Mouse (Mus musculus) forebrain, embryonic 11.5 days (tissue): ENCODE measurements at regions not wholly inside any gene's neighbourhood (a gene's known extent, or its start where the extent isn't known, plus 50 kb on each side); places are given as distances from the start of the nearest gene placed in this dataset.

Source experiments
- ATAC-seq: fragments of 200-750 bp; cut with Nextera tagmentation; replicated peaks from 2 replicates; pipeline ENCODE4 v1.8.0; 2017; ENCODE audit warnings: moderate TSS enrichment; ENCODE audit not compliant: low FRiP score
- DNase-seq: peaks from one replicate; pipeline ENCODE4 v3.0.0-alpha.2; 2017; ENCODE audit warnings: low spot score
- H3K27ac ChIP-seq: fragments of 300-500 bp; sonication (generic); 2 replicates; pipeline ENCODE4 v1.5.1; 2014; ENCODE audit warnings: low read depth, low read length
- H3K27me3 ChIP-seq: fragments of 300-500 bp; sonication (generic); 2 replicates; pipeline ENCODE4 v1.6.1; 2014; ENCODE audit warnings: mild to moderate bottlenecking, low read length, mixed read lengths; ENCODE audit not compliant: control insufficient read depth, insufficient read depth
- H3K36me3 ChIP-seq: fragments of 300-500 bp; sonication (generic); 2 replicates; pipeline ENCODE4 v1.6.1; 2014; ENCODE audit warnings: mild to moderate bottlenecking, low read length, moderate library complexity, mixed read lengths; ENCODE audit not compliant: control insufficient read depth, insufficient read depth
- H3K4me1 ChIP-seq: fragments of 300-500 bp; sonication (generic); replicated peaks from 2 replicates; pipeline ENCODE4 v1.6.1; 2014; ENCODE audit warnings: low read length, mixed read lengths; ENCODE audit not compliant: control insufficient read depth, insufficient read depth
- H3K4me2 ChIP-seq: fragments of 300-500 bp; sonication (generic); 2 replicates; pipeline ENCODE4 v1.6.1; 2014; ENCODE audit warnings: low read depth, mild to moderate bottlenecking, low read length, moderate library complexity, mixed read lengths; ENCODE audit not compliant: severe bottlenecking
- H3K4me3 ChIP-seq: fragments of 300-500 bp; sonication (generic); 2 replicates; pipeline ENCODE4 v1.5.1; 2014; ENCODE audit warnings: low read depth, low read length
- H3K9ac ChIP-seq: fragments of 300-500 bp; sonication (generic); 2 replicates; pipeline ENCODE4 v1.6.1; 2014; ENCODE audit warnings: low read length
- H3K9me3 ChIP-seq: fragments of 300-500 bp; sonication (generic); 2 replicates; pipeline ENCODE4 v1.6.1; 2016; ENCODE audit warnings: low read length, mixed read lengths; ENCODE audit not compliant: control insufficient read depth
- WGBS: fragments of 180-500 bp; shearing (Covaris S2); extraction: QIAGEN DNeasy Blood & Tissue Kit; methylation state at CpG from one replicate; pipeline ENCODE4 v1.1.7; 2014; 5-methylcytosine and 5-hydroxymethylcytosine counted together

- no peak for DNase-seq
- no peak for ATAC-seq
- Histone ChIP-seq H3K36me3 (no peaks in the 10 kb centered on the region), H3K4me2 (no peak overlapping the region), H3K9ac (no peak overlapping the region), H3K4me3 (no peak overlapping the region), H3K9me3 (no peaks in the 10 kb centered on the region), H3K27ac (no peak overlapping the region), H3K4me1 (no peaks in the 10 kb centered on the region; the same call in 1 of the 2 replicates), H3K27me3 (peaks cover 22% of the 10 kb centered on the region)
- WGBS = 52% methylated on average over 5 of the region's 5 CpGs
Measured at GRCm38 (mm10) chrX:99291965-99292364, 156.0 kb downstream of the Efnb1 start.

DNA sequence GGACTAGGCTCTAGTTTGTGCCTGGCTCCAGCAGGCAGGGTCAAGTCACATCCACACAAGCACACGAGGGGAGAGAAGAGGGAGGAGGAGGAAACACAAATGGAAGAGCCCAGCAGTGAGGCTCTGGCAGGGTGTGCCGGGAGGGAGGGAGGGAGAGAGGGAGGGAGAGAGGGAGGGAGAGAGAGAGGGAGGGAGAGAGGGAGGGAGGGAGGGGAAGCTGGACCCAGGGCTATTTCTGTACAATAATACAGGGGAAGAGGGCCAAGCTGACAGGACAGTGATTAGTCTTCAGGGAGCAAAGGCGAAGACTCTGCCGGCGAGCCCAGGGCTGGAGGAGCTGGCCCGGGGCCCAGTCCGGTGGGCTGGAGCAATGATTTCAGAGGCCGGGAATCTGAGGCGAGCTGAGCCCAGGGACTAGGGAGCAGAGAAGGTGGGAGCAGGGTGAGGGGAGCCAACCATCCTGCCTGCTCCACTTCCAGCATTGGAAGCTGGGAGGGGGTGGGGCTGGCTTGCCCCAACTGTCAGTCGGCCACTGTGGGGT lies 155.6 kb downstream of the Efnb1 start:
- H3K27me3 ChIP-seq = peaks cover 22% of the 10 kb centered on the region
- ATAC-seq (peak; percentile 46; the same call in 1 of the 2 replicates), DNase-seq (no peak)

GRCm38 (mm10) chrX:99287988-99288387 lies 152.1 kb downstream of the Efnb1 start:
- Histone ChIP-seq H3K4me3 (no peak overlapping the region), H3K4me1 (peaks cover 4% of the 10 kb centered on the region; the same call in 1 of the 2 replicates), H3K9me3 (no peaks in the 10 kb centered on the region), H3K36me3 (no peaks in the 10 kb centered on the region), H3K27me3 (peaks cover 36% of the 10 kb centered on the region), H3K4me2 (no peak overlapping the region), H3K9ac (no peak overlapping the region), H3K27ac (no peak overlapping the region)
- WGBS = 80% methylated on average over 4 of the region's 4 CpGs
- ATAC-seq (no peak), DNase-seq (no peak)

More for the DNA sequence above, 155.6 kb downstream of the Efnb1 start:
- no peaks in the 10 kb centered on the region; the same call in 1 of the 2 replicates for H3K4me1 ChIP-seq
- WGBS = 46% methylated on average over 8 of the region's 10 CpGs
- H3K9me3 ChIP-seq = no peaks in the 10 kb centered on the region
- H3K4me2 ChIP-seq = no peak overlapping the region
- no peak overlapping the region for H3K9ac ChIP-seq
- no peak overlapping the region for H3K4me3 ChIP-seq
- H3K36me3 ChIP-seq = no peaks in the 10 kb centered on the region
- H3K27ac ChIP-seq = no peak overlapping the region

- no peak for DNase-seq
Measured at GRCm38 (mm10) chrX:99286876-99287275, 150.9 kb downstream of the Efnb1 start.

GRCm38 (mm10) chrX:99285611-99286010 lies 149.7 kb downstream of the Efnb1 start:
- Histone ChIP-seq H3K9ac (no peak overlapping the region), H3K9me3 (no peaks in the 10 kb centered on the region), H3K4me2 (no peak overlapping the region), H3K4me1 (peaks cover 4% of the 10 kb centered on the region; the same call in 1 of the 2 replicates), H3K27ac (no peak overlapping the region), H3K27me3 (peaks cover 37% of the 10 kb centered on the region), H3K36me3 (no peaks in the 10 kb centered on the region), H3K4me3 (no peak overlapping the region)
- WGBS = 12% methylated on average over 7 of the region's 9 CpGs
- ATAC-seq (peak; percentile 61), DNase-seq (peak; percentile 67)

More at GRCm38 (mm10) chrX:99286876-99287275, 150.9 kb downstream of the Efnb1 start:
- H3K9me3 ChIP-seq = no peaks in the 10 kb centered on the region
- H3K36me3 ChIP-seq = no peaks in the 10 kb centered on the region
- WGBS = 97% methylated on average over 2 of the region's 2 CpGs
- peaks cover 4% of the 10 kb centered on the region; the same call in 1 of the 2 replicates for H3K4me1 ChIP-seq
- no peak for ATAC-seq
- H3K9ac ChIP-seq = no peak overlapping the region
- peaks cover 38% of the 10 kb centered on the region for H3K27me3 ChIP-seq
- H3K27ac ChIP-seq = no peak overlapping the region
- H3K4me3 ChIP-seq = no peak overlapping the region
- no peak overlapping the region for H3K4me2 ChIP-seq

DNA sequence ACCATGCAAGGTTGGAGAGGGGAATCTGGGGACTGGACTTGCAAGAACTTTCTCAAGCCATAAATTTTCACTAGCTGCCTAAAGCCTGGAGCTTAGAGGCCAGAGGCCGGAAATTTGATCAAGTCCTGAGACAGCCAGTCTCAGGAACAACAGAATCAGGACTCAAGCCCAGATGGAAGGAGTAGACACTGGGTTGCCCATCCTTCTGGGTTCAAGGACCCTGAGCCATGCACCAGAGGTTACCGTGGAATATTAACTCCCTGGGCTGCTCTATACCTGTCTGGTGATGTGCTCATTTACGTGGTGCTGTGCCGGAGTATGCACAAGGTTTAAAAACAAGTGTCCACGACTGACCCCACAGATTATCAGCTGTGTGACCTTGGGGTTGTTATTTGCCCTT lies 145.1 kb downstream of the Efnb1 start:
- no peaks in the 10 kb centered on the region for H3K36me3 ChIP-seq
- H3K4me2 ChIP-seq = no peak overlapping the region
- no peak overlapping the region for H3K27ac ChIP-seq
- peaks cover 33% of the 10 kb centered on the region for H3K27me3 ChIP-seq
- no peak overlapping the region for H3K9ac ChIP-seq
- H3K4me1 ChIP-seq = peaks cover 4% of the 10 kb centered on the region; the same call in 1 of the 2 replicates
- WGBS = 79% methylated on average over 5 of the region's 5 CpGs
- DNase-seq = no peak
- H3K4me3 ChIP-seq = no peak overlapping the region
- ATAC-seq = no peak
- H3K9me3 ChIP-seq = no peaks in the 10 kb centered on the region

DNA sequence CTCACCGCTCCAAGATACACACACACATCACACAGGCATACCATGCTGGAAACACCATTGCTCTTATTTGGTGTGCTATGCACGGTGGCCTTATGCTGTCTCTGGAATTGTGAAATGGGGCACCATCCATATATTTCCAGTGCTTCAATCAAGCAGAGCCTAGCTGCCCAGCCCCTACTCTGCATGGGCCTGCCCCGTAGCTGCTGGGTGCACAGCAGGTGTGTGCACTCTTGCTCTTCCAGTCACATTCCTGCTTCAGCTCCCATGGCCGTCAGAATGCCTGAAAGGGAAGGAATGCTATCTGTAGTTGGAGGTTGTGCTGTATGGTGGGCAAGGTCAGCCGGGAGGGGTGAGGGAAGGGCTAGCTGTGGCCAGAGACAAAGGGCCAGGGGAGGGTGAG lies 144.6 kb downstream of the Efnb1 start:
- DNase-seq (no peak), ATAC-seq (no peak)
- Histone ChIP-seq H3K27me3 (peaks cover 29% of the 10 kb centered on the region), H3K4me1 (peaks cover 1% of the 10 kb centered on the region; the same call in 1 of the 2 replicates), H3K4me2 (no peak overlapping the region), H3K9ac (no peak overlapping the region), H3K36me3 (no peaks in the 10 kb centered on the region), H3K9me3 (no peaks in the 10 kb centered on the region), H3K4me3 (no peak overlapping the region), H3K27ac (no peak overlapping the region)
- WGBS = 49% methylated on average over 5 of the region's 5 CpGs

- no peak for DNase-seq
- Histone ChIP-seq H3K4me3 (no peak overlapping the region), H3K9ac (no peak overlapping the region), H3K9me3 (no peaks in the 10 kb centered on the region), H3K4me2 (no peak overlapping the region), H3K36me3 (no peaks in the 10 kb centered on the region), H3K27me3 (peaks cover 14% of the 10 kb centered on the region), H3K27ac (no peak overlapping the region), H3K4me1 (no peaks in the 10 kb centered on the region)
- ATAC-seq = no peak
- WGBS = 91% methylated on average over 5 of the region's 5 CpGs
Measured at GRCm38 (mm10) chrX:99275536-99275935, 139.6 kb downstream of the Efnb1 start.

GRCm38 (mm10) chrX:99271908-99272307 lies 136.0 kb downstream of the Efnb1 start:
- Histone ChIP-seq H3K9ac (no peak overlapping the region), H3K4me2 (no peak overlapping the region), H3K4me3 (no peak overlapping the region), H3K27ac (no peak overlapping the region), H3K4me1 (no peaks in the 10 kb centered on the region), H3K27me3 (peaks cover 5% of the 10 kb centered on the region; the same call in 1 of the 2 replicates), H3K9me3 (no peaks in the 10 kb centered on the region), H3K36me3 (no peaks in the 10 kb centered on the region)
- 79% methylated on average over 3 of the region's 3 CpGs for WGBS
- ATAC-seq (no peak), DNase-seq (no peak)
